Mouse (Mus musculus): ENCODE data around the gene Ntrk2. TPM values are rescaled to one million over a fixed set of nuclear protein-coding genes. Genes with fewer than 3 reads are reported as not detected.

Gene Ntrk2
- polyA plus RNA-seq, 1 experiment = 208 TPM

GRCm38 (mm10) chr13:58838110-58838509 lies 31.7 kb downstream of the Ntrk2 start:
- DNase-seq (ENCODE audit: extremely low spot score in 1 of 2, low spot score in 1 of 2) = no peak

GRCm38 (mm10) chr13:58840731-58841359 lies 34.5 kb downstream of the Ntrk2 start:
- DNase-seq (ENCODE audit: extremely low spot score in 1 of 2, low spot score in 1 of 2) = peak in 1 of 2 experiments; percentile 61

GRCm38 (mm10) chr13:58843826-58844225 lies 37.5 kb downstream of the Ntrk2 start:
- no peak for DNase-seq (ENCODE audit: extremely low spot score in 1 of 2, low spot score in 1 of 2)

DNA sequence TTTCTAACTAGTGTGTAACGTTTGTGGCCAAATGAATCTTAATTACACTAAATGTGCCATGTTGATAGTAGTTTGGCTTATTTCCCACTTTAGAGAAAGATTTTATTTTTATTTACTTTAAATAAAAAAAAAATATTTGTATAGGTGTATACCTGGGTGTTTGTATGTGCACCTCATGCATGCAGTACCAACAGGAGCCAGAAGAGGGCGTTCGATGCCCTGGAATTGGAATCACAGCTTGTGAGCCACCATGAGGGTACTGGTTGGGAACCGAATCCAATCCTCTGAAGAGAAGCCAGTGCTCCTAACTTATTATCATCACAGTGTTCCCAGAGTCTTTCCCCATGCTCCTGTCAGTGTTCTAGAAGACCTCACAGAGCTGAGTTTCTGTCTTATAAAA lies 42.2 kb downstream of the Ntrk2 start:
- no peak for DNase-seq (ENCODE audit: extremely low spot score in 1 of 2, low spot score in 1 of 2)

DNA sequence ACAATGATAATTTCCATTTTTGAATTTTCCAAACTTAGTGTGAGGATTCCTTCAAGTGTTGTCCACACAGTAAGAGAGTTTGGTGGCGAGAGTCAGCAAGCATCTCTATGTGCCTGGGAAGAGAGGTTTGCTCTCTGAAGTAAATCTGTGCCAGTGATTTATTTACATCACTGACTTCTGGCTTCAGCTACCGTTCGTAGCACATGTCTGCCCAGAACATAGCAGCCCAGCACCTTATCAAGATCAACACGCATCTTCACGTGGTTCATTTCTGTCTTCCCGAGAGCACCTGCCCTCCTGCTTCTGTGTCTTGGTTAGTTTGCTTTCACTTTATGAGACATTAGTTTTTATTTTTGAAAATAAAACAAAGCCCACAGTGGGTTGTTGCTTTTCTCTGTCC lies 47.3 kb downstream of the Ntrk2 start:
- no peak for DNase-seq (ENCODE audit: extremely low spot score in 1 of 2, low spot score in 1 of 2)

DNA sequence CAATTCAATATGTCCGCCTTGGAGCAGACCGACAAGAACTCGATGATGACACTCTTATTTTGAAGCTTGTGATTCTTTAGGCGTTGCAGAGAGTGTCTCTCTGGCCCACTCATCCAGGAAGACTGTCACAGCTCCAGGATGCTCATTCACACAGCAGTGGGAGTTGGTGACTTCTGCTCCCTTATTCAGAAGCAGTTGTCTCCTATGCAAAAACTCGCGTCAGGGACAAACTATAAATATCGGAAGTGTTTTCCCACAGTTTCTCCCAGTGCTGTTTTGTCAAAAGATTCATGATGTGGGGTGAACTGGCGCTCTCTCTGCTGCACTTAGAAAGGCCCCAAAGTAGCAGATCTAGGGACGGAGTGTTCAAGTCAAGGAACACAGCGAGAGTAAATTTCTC lies 59.9 kb downstream of the Ntrk2 start:
- DNase-seq (ENCODE audit: extremely low spot score in 1 of 2, low spot score in 1 of 2) = peak; percentile 77 to 85

DNA sequence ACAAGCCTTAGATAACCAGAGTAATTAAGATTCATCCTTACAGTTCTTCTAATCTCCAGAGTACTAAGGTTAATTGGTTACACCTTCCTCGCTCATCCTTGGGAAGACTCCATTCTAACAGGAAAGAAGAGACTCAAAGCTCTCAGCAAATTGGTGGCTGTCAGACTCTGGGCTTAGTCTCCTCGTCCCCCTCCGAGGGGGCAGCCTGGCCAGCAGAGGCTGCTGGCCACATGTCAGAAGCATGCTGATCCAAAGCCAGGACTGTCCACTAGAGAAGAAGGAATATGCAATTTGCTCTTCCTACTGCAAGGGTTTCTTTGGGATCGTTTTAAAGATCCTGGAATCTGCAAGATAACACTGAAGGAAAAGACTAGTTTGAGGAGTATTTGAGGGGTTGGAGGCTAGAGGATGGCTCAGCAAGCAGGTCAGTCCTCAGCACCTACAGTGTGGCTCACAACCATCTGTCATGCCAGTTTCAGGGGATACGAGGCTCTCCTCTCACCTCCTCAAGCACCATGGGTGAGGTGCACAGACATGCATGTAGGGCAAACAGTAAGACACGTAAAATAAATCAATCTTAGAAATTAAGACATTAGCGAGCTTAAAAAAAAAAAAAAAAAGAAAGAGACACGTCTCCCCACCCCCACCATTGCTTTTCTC lies 60.5 kb downstream of the Ntrk2 start:
- no peak for DNase-seq (ENCODE audit: extremely low spot score in 1 of 2, low spot score in 1 of 2)

DNA sequence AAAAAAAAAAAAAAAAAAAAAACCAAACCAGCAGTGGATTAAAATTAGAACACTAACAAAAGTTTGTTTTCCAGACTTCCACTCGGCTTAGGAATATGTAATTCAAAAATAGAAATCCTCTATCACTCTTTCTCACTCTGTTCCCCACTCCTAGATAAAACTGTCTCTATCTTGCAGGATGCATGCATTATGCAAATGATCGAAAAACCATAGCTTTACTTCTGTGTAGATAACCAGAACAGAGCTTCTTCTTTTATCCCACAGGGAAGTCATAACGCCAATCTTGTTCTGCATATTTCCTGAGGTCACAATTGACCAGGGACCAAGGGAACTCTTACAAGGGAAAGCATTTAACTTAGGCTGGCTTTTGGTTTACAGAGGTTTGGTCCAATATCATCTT lies 76.1 kb downstream of the Ntrk2 start:
- DNase-seq (ENCODE audit: extremely low spot score in 1 of 2, low spot score in 1 of 2) = no peak

DNA sequence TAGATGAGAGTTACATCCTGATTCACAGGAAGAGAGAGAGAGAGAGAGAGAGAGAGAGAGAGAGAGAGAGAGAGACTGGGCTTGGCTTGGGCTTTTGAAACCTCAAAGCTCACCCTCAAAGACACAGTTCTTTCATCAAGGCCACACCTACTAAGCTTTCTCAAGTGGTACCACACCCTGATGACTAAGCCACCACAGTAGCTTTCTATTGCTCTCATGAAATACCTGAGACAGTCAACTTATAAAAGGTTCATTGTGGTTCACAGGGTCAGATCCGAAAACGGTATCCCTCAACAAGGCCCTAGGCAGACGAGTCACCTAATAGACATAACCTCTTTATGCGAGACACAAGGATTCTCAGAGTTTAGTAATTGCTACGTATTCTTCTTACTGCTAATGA lies 76.5 kb downstream of the Ntrk2 start:
- no peak for DNase-seq (ENCODE audit: extremely low spot score in 1 of 2, low spot score in 1 of 2)

DNA sequence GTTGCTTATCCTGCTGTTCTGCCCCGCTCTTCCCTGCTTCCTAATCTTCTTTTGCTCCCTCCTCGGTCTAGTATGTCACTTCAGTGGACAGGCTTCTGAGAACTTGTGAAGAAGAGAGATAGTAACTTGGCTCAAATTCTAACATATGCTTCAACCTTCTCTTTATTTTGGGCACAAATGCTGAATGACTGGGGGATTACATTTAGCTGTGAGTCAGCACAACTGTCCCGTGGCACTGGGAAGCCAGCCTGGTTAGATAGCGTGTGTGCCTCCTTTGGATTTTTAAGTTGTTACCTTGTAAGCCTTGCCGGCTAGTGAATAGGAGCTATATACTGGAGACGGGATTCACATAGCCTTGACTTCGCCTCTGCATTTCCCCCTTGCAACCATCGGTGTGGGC lies 79.7 kb downstream of the Ntrk2 start:
- DNase-seq (ENCODE audit: extremely low spot score in 1 of 2, low spot score in 1 of 2) = peak in 1 of 2 experiments; percentile 54

DNA sequence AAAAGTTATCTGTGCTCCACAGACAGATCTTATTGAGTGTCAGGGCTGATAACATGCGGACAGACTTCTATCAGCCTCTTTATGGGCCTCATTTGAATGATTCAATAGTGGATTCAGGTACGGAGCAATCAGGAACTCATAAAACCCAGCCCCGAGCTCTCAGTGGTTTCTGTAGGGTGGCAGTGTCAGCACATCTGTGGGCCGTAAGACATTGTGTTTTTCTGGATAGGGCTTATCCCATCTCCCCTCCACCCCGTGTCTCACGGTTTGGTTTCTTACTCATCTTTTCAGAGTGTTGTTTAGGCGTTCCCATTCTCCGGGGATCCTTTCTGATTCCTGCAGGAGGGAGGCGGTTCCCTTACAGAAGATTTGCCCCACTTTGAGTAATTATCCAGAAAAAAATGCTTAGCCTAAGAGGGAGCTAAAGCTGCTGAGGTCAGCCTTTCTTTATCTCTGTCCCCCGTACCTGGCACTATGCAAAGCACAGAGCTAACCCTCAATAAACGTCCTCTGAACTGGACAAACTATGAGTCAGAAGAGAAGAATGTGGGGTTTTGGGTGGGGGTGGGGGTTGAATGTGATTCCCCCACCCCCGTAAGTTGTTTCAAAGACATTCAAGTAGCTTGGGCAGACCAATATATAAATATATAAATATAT lies 90.0 kb downstream of the Ntrk2 start:
- DNase-seq (ENCODE audit: extremely low spot score in 1 of 2, low spot score in 1 of 2) = no peak

DNA sequence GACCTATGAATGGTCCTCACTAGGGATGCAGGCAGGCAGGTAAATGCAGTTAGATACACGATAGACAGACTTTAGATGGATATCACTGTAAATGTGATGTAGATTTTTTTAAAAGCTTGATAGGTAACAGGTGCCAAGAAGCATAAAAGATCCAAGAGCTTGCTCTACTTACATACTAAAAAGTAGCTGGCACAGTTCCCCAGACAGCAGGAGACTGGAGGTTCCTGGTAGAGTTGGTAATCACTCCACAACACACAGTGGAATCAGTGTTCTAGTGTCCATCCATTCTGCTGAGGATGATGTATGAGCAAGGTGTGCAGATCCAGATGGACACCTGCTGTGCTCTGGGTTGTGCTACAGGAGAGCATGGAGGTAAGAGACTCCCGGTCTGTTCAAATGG lies 93.0 kb downstream of the Ntrk2 start:
- no peak for DNase-seq (ENCODE audit: extremely low spot score in 1 of 2, low spot score in 1 of 2)

DNA sequence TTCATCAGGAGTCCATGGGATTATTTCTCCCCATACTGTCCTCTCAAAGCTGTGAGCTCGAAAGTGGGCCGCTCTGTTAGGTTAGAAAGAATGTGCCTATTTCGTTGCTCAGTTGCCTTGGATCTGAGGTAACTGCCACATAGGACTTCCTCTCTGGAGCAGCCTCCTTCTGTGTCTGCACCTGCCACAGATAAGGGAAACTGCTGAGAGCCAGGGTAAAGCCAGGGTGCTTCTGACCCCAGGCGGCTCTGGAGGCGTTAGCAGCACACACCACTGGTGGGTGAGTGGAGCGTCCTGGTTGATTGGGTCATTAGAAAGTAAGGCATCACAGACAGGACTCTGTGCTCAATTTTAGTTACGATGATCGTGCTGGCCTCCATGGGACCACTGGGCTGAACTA lies 95.9 kb downstream of the Ntrk2 start:
- DNase-seq (ENCODE audit: extremely low spot score in 1 of 2, low spot score in 1 of 2) = no peak

- no peak for DNase-seq (ENCODE audit: extremely low spot score in 1 of 2, low spot score in 1 of 2)
Measured at GRCm38 (mm10) chr13:58904742-58905735, 98.7 kb downstream of the Ntrk2 start.

- DNase-seq (ENCODE audit: extremely low spot score in 1 of 2, low spot score in 1 of 2) = no peak
Measured at GRCm38 (mm10) chr13:58911936-58912335, 105.6 kb downstream of the Ntrk2 start.

DNA sequence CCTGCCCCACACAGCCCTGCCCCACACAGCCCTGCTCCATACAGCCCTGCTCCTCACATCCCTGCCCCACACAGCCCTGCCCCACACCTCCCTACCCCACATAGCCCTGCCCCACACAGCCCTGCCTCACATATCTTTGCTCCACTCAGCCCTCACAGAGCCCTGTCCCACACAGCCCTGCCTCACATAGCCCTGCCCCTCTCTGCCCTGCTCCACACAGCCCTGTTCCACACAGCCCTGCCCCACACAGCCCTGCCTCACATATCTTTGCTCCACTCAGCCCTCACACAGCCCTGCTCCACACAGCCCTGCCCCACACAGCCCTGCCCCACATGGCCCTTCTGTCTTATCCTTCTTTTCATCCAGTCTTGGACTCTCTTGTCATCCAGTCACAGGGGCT lies 106.2 kb downstream of the Ntrk2 start:
- DNase-seq (ENCODE audit: extremely low spot score in 1 of 2, low spot score in 1 of 2) = no peak

DNA sequence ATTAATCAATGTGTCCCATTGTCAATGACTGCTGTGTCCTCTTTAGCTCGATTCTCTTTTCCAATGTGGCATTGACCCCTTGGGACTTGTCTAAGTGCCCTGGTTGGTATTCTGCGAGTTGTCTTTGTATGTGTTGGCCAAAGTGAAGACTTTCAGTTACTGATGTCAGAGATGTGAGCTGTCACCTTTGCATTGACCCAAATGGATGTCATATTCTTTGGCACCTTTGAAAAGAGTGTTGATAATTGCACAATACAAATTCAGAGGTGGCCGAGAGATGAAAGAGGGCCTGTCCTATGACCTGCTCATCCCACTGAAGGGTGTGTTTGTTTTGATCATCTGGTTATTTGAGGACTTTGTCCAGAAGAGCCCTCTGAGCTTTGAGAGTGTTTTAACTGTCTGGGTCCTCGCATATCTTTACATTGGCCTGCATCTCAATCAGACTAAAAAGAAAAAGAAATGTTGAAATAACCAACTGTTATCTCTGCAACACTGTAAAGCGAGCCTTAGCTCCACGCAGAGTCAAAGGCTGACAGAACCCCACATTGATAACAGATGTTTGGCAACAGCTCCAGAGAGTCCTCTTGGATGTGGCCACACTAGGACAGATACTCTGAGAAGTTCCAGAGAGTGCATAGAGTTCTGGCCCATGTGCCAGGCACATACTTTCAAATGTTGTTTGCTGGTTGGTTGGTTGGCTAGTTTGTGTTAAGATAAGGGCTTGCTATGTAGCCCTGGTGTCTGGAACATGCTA lies 107.9 kb downstream of the Ntrk2 start:
- DNase-seq (ENCODE audit: extremely low spot score in 1 of 2, low spot score in 1 of 2) = no peak

- no peak for DNase-seq (ENCODE audit: extremely low spot score in 1 of 2, low spot score in 1 of 2)
Measured at GRCm38 (mm10) chr13:58916348-58916747, 110.0 kb downstream of the Ntrk2 start.

DNA sequence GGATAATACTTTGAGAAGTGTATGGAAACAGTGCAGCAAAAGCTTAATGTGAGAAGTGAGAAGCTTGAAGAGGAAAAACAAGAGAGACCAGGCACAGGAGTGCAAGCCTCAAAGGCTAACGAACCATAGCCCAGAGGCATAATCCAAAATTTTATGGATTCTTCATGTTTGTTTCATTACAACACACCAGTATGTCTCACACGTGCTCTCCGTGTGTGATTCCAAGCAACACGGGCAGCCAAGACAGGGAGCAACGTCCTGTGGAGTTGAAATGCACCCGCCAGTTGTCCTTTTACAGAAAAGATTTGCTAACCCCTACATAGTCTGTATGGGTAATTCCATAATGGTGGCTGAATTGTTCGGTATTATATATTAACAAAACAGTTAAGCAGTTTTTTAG lies 113.9 kb downstream of the Ntrk2 start:
- DNase-seq (ENCODE audit: extremely low spot score in 1 of 2, low spot score in 1 of 2) = no peak

DNA sequence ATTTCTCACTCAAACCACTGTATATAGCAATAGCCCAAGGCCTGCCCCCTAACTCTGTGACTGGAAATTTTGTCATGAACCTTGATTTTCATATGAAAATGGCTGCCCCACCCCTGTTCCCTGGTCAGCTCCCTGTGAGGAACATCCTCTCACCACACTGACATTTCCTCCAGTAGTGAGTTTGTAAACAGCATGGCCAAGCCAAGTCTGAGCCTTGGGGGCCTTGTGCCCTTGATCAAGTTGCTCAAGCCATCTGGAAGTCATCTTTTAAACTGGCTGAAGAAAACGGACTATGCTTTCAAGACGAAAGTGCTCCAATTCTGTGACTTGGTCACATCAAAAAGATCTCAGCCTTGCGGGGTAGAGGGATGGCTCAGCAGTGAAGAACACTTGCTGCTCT lies 114.9 kb downstream of the Ntrk2 start:
- no peak for DNase-seq (ENCODE audit: extremely low spot score in 1 of 2, low spot score in 1 of 2)

Measured in frontal cortex, adult 2 months (tissue).